Mouse (Mus musculus) stomach, postnatal 0 days (tissue): Measurements from ENCODE around the gene Ush2a. TPM values are rescaled to one million over a fixed set of nuclear protein-coding genes. Genes with fewer than 3 reads are reported as not detected.

Experiments used
- ATAC-seq: fragments of 200-750 bp; cut with Nextera tagmentation; 2 replicates; pipeline ENCODE4 v1.8.0; 2017; ENCODE audit not compliant: low FRiP score, low TSS enrichment
- DNase-seq: peaks from one replicate; pipeline ENCODE4 v3.0.0-alpha.2; 2016; ENCODE audit warnings: low spot score
- H3K27ac ChIP-seq: fragments of 300-500 bp; sonication (generic); replicated peaks from 2 replicates; pipeline ENCODE4 v1.5.1; 2014; ENCODE audit warnings: mild to moderate bottlenecking, control low read depth
- H3K27me3 ChIP-seq: fragments of 300-500 bp; sonication (generic); 2 replicates; pipeline ENCODE4 v1.6.1; 2014; ENCODE audit warnings: low read length; ENCODE audit not compliant: control insufficient read depth, insufficient read depth
- H3K36me3 ChIP-seq: fragments of 300-500 bp; sonication (generic); 2 replicates; pipeline ENCODE4 v1.6.1; 2014; ENCODE audit warnings: low read length, mixed read lengths; ENCODE audit not compliant: control insufficient read depth, insufficient read depth
- H3K4me1 ChIP-seq: fragments of 300-500 bp; sonication (generic); replicated peaks from 2 replicates; pipeline ENCODE4 v1.6.1; 2014; ENCODE audit warnings: antibody characterized with exemption; ENCODE audit not compliant: control insufficient read depth, insufficient read depth
- H3K4me2 ChIP-seq: fragments of 300-500 bp; sonication (generic); replicated peaks from 2 replicates; pipeline ENCODE4 v1.6.1; 2014; ENCODE audit warnings: low read depth, mild to moderate bottlenecking, control low read depth, moderate library complexity
- H3K4me3 ChIP-seq: fragments of 300-500 bp; sonication (generic); 2 replicates; pipeline ENCODE4 v1.5.1; 2014; ENCODE audit warnings: low read depth, low read length, control low read depth
- H3K9ac ChIP-seq: fragments of 300-500 bp; sonication (generic); 2 replicates; pipeline ENCODE4 v1.6.1; 2014; ENCODE audit warnings: mild to moderate bottlenecking, low read length, control low read depth, mixed read lengths
- H3K9me3 ChIP-seq: fragments of 300-500 bp; sonication (generic); 2 replicates; pipeline ENCODE4 v1.6.1; 2016; ENCODE audit warnings: low read length; ENCODE audit not compliant: control insufficient read depth
- CTCF ChIP-seq: IDR thresholded peaks from 2 replicates; pipeline ENCODE4 v1.5.1; 2016; ENCODE audit warnings: antibody characterized with exemption, low read depth, mild to moderate bottlenecking, moderate library complexity
- EP300 ChIP-seq: optimal IDR thresholded peaks from 2 replicates; pipeline ENCODE3; 2016; ENCODE audit warnings: antibody characterized with exemption
- WGBS: fragments of 180-500 bp; shearing (Covaris S2); extraction: QIAGEN DNeasy Blood & Tissue Kit; methylation state at CpG from one replicate; pipeline ENCODE4 v1.1.7; 2014; 5-methylcytosine and 5-hydroxymethylcytosine counted together
- polyA plus RNA-seq: library from polyadenylated mRNA; unstranded; fragments of >200 nt; fragmentation: Nextera tagmentation; extraction: Ambion mirVana; gene quantifications from 2 replicates; pipeline ENCODE4 v1.2.1, GENCODE M21; 2015

The Ush2a gene
- polyA plus RNA-seq, 1 experiment from 2014 or later: not detected

GRCm38 (mm10) chr1:188539621-188540020 lies 277.8 kb downstream of the Ush2a start:
- no peak overlapping the region for H3K27ac ChIP-seq
- H3K4me2 ChIP-seq: no peak overlapping the region
- no peak for TF ChIP-seq CTCF
- TF ChIP-seq EP300: no peak
- no peaks in the 10 kb centered on the region for H3K4me1 ChIP-seq
- no peak overlapping the region for H3K9ac ChIP-seq
- H3K27me3 ChIP-seq: no peaks in the 10 kb centered on the region
- ATAC-seq (no peak), DNase-seq (no peak)
- H3K4me3 ChIP-seq: no peak overlapping the region
- no peaks in the 10 kb centered on the region for H3K9me3 ChIP-seq
- 92% methylated on average over 5 of the region's 5 CpGs for WGBS
- no peaks in the 10 kb centered on the region for H3K36me3 ChIP-seq

- Histone ChIP-seq H3K36me3 (no peaks in the 10 kb centered on the region), H3K4me1 (no peaks in the 10 kb centered on the region), H3K27ac (no peak overlapping the region), H3K27me3 (no peaks in the 10 kb centered on the region), H3K9ac (no peak overlapping the region), H3K4me2 (no peak overlapping the region), H3K9me3 (no peaks in the 10 kb centered on the region), H3K4me3 (no peak overlapping the region)
- 92% methylated on average over 3 of the region's 3 CpGs for WGBS
- TF ChIP-seq CTCF: no peak
- TF ChIP-seq EP300: no peak
- ATAC-seq (no peak), DNase-seq (no peak)
Observed at GRCm38 (mm10) chr1:188541492-188541891, 279.7 kb downstream of the Ush2a start.

- Histone ChIP-seq H3K4me3 (no peak overlapping the region), H3K9me3 (no peaks in the 10 kb centered on the region), H3K9ac (no peak overlapping the region), H3K36me3 (no peaks in the 10 kb centered on the region), H3K27me3 (no peaks in the 10 kb centered on the region), H3K27ac (no peak overlapping the region), H3K4me1 (no peaks in the 10 kb centered on the region), H3K4me2 (no peak overlapping the region)
- 20% methylated on average over 1 of the region's 1 CpGs for WGBS
- no peak for DNase-seq
- no peak for ATAC-seq
- no peak for TF ChIP-seq EP300
- TF ChIP-seq CTCF: 0 out of 2 replicates have a peak, but pooled peaks have one; percentile 8
Observed at GRCm38 (mm10) chr1:188543364-188543763, 281.5 kb downstream of the Ush2a start.

- no peak overlapping the region for H3K9ac ChIP-seq
- no peaks in the 10 kb centered on the region for H3K27me3 ChIP-seq
- no peaks in the 10 kb centered on the region for H3K36me3 ChIP-seq
- no peak overlapping the region for H3K27ac ChIP-seq
- WGBS: 61% methylated on average over 13 of the region's 13 CpGs
- no peaks in the 10 kb centered on the region for H3K9me3 ChIP-seq
- no peak for DNase-seq
- no peaks in the 10 kb centered on the region for H3K4me1 ChIP-seq
- ATAC-seq: no peak
- TF ChIP-seq EP300: no peak
- no peak for TF ChIP-seq CTCF
- H3K4me2 ChIP-seq: no peak overlapping the region
- H3K4me3 ChIP-seq: no peak overlapping the region
Observed at GRCm38 (mm10) chr1:188549686-188550085, 287.9 kb downstream of the Ush2a start.

- Histone ChIP-seq H3K9ac (no peak overlapping the region), H3K4me3 (no peak overlapping the region), H3K27me3 (no peaks in the 10 kb centered on the region), H3K27ac (no peak overlapping the region), H3K4me2 (no peak overlapping the region), H3K4me1 (no peaks in the 10 kb centered on the region), H3K36me3 (no peaks in the 10 kb centered on the region), H3K9me3 (no peaks in the 10 kb centered on the region)
- DNase-seq (no peak), ATAC-seq (no peak)
- WGBS: 64% methylated on average over 5 of the region's 5 CpGs
- TF ChIP-seq EP300 (no peak), CTCF (no peak)
Observed at GRCm38 (mm10) chr1:188551802-188552201, 290.0 kb downstream of the Ush2a start.

GRCm38 (mm10) chr1:188558911-188559310 lies 297.1 kb downstream of the Ush2a start:
- Histone ChIP-seq H3K4me2 (no peak overlapping the region), H3K27ac (no peak overlapping the region), H3K9me3 (no peaks in the 10 kb centered on the region), H3K4me1 (no peaks in the 10 kb centered on the region), H3K4me3 (no peak overlapping the region), H3K27me3 (no peaks in the 10 kb centered on the region), H3K36me3 (no peaks in the 10 kb centered on the region), H3K9ac (no peak overlapping the region)
- ATAC-seq: no peak
- 39% methylated on average over 2 of the region's 2 CpGs for WGBS
- no peak for DNase-seq
- TF ChIP-seq CTCF: no peak
- TF ChIP-seq EP300: no peak
